In the genomic region with DNA sequence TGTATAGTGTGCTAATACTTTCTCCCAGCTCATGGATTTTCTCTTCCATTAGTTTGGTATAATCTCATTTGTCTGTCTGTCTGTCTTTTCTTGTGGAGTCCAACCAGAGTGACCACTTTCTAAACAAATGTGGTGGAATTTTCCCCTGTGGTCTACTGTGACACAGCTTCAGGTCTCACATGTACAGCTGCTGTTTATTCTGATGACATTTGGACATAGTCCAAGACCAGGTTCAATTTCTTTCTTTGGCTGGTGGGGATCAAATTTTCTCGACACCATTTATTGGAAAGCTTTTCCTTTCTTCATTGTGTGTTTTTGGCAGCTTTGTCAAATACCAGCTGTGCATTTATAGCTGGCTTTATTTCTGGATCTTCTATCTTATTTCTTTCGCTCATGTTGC, we compare ENCODE assay signal across 19 mouse cellular contexts.
"Had no signal": no experiment of that assay in that cellular context is flagged by ENCODE, and none has a peak within 500 bp of the region (broad histone marks: within the 10 kb centered on the region; RNA-seq: fewer than 3 reads in every experiment).

No protein-coding gene starts in this region.

- H3K4me2 ChIP-seq: lung, embryonic 14.5 days; midbrain, embryonic 12.5 days; neural tube, embryonic 13.5 days; neural tube, embryonic 15.5 days had no signal

- ATAC-seq: midbrain, embryonic 16.5 days had no signal

- H3K36me3 ChIP-seq: midbrain, embryonic 10.5 days; midbrain, embryonic 12.5 days; neural tube, embryonic 13.5 days; neural tube, embryonic 15.5 days had no signal

- H3K9me3 ChIP-seq: midbrain, embryonic 10.5 days; midbrain, embryonic 12.5 days; neural tube, embryonic 13.5 days; neural tube, embryonic 15.5 days had no signal

- DNase-seq: lung, adult 18-20 months; lung, embryonic 14.5 days; lung, postnatal 10 days; lung, postnatal 4 days; midbrain, embryonic 14.5 days; retina, postnatal 1 day; right cerebral cortex, adult 18-20 months; right cerebral cortex, postnatal 25 days; right cerebral cortex, postnatal 4 days; spleen, adult 18-20 months; thymus, adult 18-20 months; thymus, postnatal 25 days; thymus, postnatal 4 days had no signal

- H3K4me1 ChIP-seq: midbrain, embryonic 12.5 days; neural tube, embryonic 13.5 days; neural tube, embryonic 15.5 days had no signal

- H3K4me3 ChIP-seq: midbrain, embryonic 10.5 days; midbrain, embryonic 12.5 days; myocyte; neural tube, embryonic 13.5 days; neural tube, embryonic 15.5 days had no signal

- H3K27me3 ChIP-seq: midbrain, embryonic 12.5 days; neural tube, embryonic 13.5 days; neural tube, embryonic 15.5 days had no signal

- H3K9ac ChIP-seq: lung, embryonic 14.5 days; midbrain, embryonic 12.5 days; neural tube, embryonic 13.5 days; neural tube, embryonic 15.5 days had no signal

- H3K27ac ChIP-seq: midbrain, embryonic 10.5 days; midbrain, embryonic 12.5 days; neural tube, embryonic 13.5 days; neural tube, embryonic 15.5 days had no signal
